Mouse (Mus musculus) CH12.LX (cell line): Measurements from ENCODE around the gene Mpdz. TPM values are rescaled to one million over a fixed set of nuclear protein-coding genes. Genes with fewer than 3 reads are reported as not detected.

ENCODE experiments used
- DNase-seq: peaks from one replicate; pipeline ENCODE4 v3.0.0-alpha.2; 2013; ENCODE audit errors: extremely low read depth
- H3K27ac ChIP-seq: 2 replicates; pipeline ENCODE4 v1.5.1; 2012; ENCODE audit warnings: low read depth, mild to moderate bottlenecking, control low read depth, moderate library complexity; ENCODE audit not compliant: insufficient read depth
- H3K27me3 ChIP-seq: replicated peaks from 2 replicates; pipeline ENCODE3; 2012; ENCODE audit warnings: inconsistent platforms
- H3K36me3 ChIP-seq, 2 experiments: replicated peaks in 1 of 2; 2 replicates each; pipeline versions ENCODE3 to v1.6.1; 2012; ENCODE audit warnings: inconsistent platforms in 1 of 2, low read length in 1 of 2, mild to moderate bottlenecking in 1 of 2, mixed read lengths in 1 of 2, moderate library complexity in 1 of 2; ENCODE audit not compliant: control insufficient read depth in 1 of 2, insufficient read depth in 1 of 2
- H3K4me1 ChIP-seq, 2 experiments: 2 replicates each; pipeline ENCODE4 v1.6.1; 2012; ENCODE audit warnings: inconsistent platforms in 1 of 2, moderate library complexity in 1 of 2; ENCODE audit not compliant: insufficient read depth in 2 of 2, control insufficient read depth in 1 of 2
- H3K4me2 ChIP-seq: 2 replicates; pipeline ENCODE4 v1.6.1; 2012; ENCODE audit warnings: low read depth, mild to moderate bottlenecking, control low read depth; ENCODE audit not compliant: poor library complexity, insufficient read depth, severe bottlenecking
- H3K4me3 ChIP-seq, 3 experiments: fragments of 150-350 bp in 1 of 3; sonication (generic) in 1 of 3; replicated peaks in 1 of 3; 2 replicates each; pipeline versions ENCODE3 to v1.5.1; 2011 to 2012; ENCODE audit warnings: low read depth in 2 of 3, low read length in 2 of 3, mild to moderate bottlenecking in 2 of 3, moderate library complexity in 2 of 3, control low read depth in 1 of 3, improper control_type of control experiment in 1 of 3, inconsistent platforms in 1 of 3, mixed read lengths in 1 of 3; ENCODE audit not compliant: poor library complexity in 1 of 3
- H3K79me2 ChIP-seq: replicated peaks from 2 replicates; pipeline ENCODE4 v1.6.1; 2012; ENCODE audit warnings: mild to moderate bottlenecking, moderate library complexity; ENCODE audit not compliant: control insufficient read depth, poor library complexity, insufficient read depth, severe bottlenecking; ENCODE audit errors: extremely low read depth
- H3K9ac ChIP-seq: 2 replicates; pipeline ENCODE4 v1.6.1; 2012; ENCODE audit warnings: low read depth, mild to moderate bottlenecking, control low read depth, moderate library complexity; ENCODE audit not compliant: insufficient read depth
- H3K9me3 ChIP-seq: replicated peaks from 2 replicates; pipeline ENCODE3; 2012; ENCODE audit warnings: low read length, inconsistent platforms, mixed read lengths
- CTCF ChIP-seq, 2 experiments: IDR thresholded peaks in 1 of 2; conservative IDR thresholded peaks in 1 of 2; 2 replicates each; pipeline ENCODE4 v1.5.1; 2011 to 2012; ENCODE audit warnings: low read depth in 2 of 2, low read length in 2 of 2, improper control_type of control experiment in 1 of 2, inconsistent platforms in 1 of 2, mild to moderate bottlenecking in 1 of 2, moderate library complexity in 1 of 2
- ELF1 ChIP-seq: IDR thresholded peaks from 2 replicates; pipeline ENCODE4 v1.6.1; 2014; ENCODE audit warnings: low read depth, mild to moderate bottlenecking, inconsistent platforms, low read length, improper control_type of control experiment
- EP300 ChIP-seq: IDR thresholded peaks from 2 replicates; pipeline ENCODE4 v1.6.1; 2011; ENCODE audit warnings: low read length, improper control_type of control experiment
- ETS1 ChIP-seq: conservative IDR thresholded peaks from 2 replicates; pipeline ENCODE4 v1.6.1; 2012; ENCODE audit warnings: low read depth, mild to moderate bottlenecking, inconsistent platforms, low read length, improper control_type of control experiment, moderate library complexity
- GABPA ChIP-seq: IDR thresholded peaks from 2 replicates; pipeline ENCODE4 v1.6.1; 2012; ENCODE audit warnings: low read depth, low read length, improper control_type of control experiment, inconsistent platforms; ENCODE audit not compliant: insufficient replicate concordance
- HCFC1 ChIP-seq: IDR thresholded peaks from 2 replicates; pipeline ENCODE4 v1.6.1; 2012; ENCODE audit warnings: low read depth, mild to moderate bottlenecking, inconsistent platforms, low read length, improper control_type of control experiment
- IRF4 ChIP-seq: IDR thresholded peaks from 2 replicates; pipeline ENCODE4 v1.6.1; 2014; ENCODE audit warnings: low read depth, mild to moderate bottlenecking, inconsistent platforms, low read length, improper control_type of control experiment
- JUN ChIP-seq: IDR thresholded peaks from 2 replicates; pipeline ENCODE4 v1.6.1; 2011; ENCODE audit warnings: low read depth, mild to moderate bottlenecking, low read length, improper control_type of control experiment, moderate library complexity; ENCODE audit not compliant: insufficient read depth
- MAX ChIP-seq: IDR thresholded peaks from 2 replicates; pipeline ENCODE4 v1.6.1; 2011; ENCODE audit warnings: low read length, improper control_type of control experiment
- MAZ ChIP-seq: IDR thresholded peaks from 2 replicates; pipeline ENCODE4 v1.6.1; 2012; ENCODE audit warnings: low read depth, mild to moderate bottlenecking, inconsistent platforms, low read length, improper control_type of control experiment, moderate library complexity
- MXI1 ChIP-seq: IDR thresholded peaks from 2 replicates; pipeline ENCODE4 v1.6.1; 2011; ENCODE audit warnings: mild to moderate bottlenecking, low read depth, low read length, improper control_type of control experiment
- MYC ChIP-seq: IDR thresholded peaks from 2 replicates; pipeline ENCODE4 v1.6.1; 2011; ENCODE audit warnings: low read depth, mild to moderate bottlenecking, improper control_type of control experiment, low read length
- NELFE ChIP-seq: IDR thresholded peaks from 2 replicates; pipeline ENCODE4 v1.6.1; 2011; ENCODE audit warnings: low read depth, low read length, improper control_type of control experiment
- NRF1 ChIP-seq: IDR thresholded peaks from 2 replicates; pipeline ENCODE4 v1.6.1; 2014; ENCODE audit warnings: low read depth, mild to moderate bottlenecking, inconsistent platforms, low read length, improper control_type of control experiment, moderate library complexity
- PAX5 ChIP-seq: IDR thresholded peaks from 2 replicates; pipeline ENCODE4 v1.6.1; 2012; ENCODE audit warnings: low read length, inconsistent platforms, mixed read lengths
- POLR2AphosphoS2 ChIP-seq: IDR thresholded peaks from 2 replicates; pipeline ENCODE4 v1.6.1; 2011; ENCODE audit warnings: low read depth, low read length, improper control_type of control experiment
- SIN3A ChIP-seq: IDR thresholded peaks from 2 replicates; pipeline ENCODE4 v1.6.1; 2012; ENCODE audit warnings: low read length, improper control_type of control experiment, inconsistent platforms
- SMC3 ChIP-seq: IDR thresholded peaks from 2 replicates; pipeline ENCODE4 v1.6.1; 2011; ENCODE audit warnings: low read depth, low read length, improper control_type of control experiment
- TBP ChIP-seq: conservative IDR thresholded peaks from 2 replicates; pipeline ENCODE4 v1.6.1; 2011; ENCODE audit warnings: low read depth, low read length, improper control_type of control experiment
- UBTF ChIP-seq: IDR thresholded peaks from 2 replicates; pipeline ENCODE4 v1.6.1; 2012; ENCODE audit warnings: low read depth, mild to moderate bottlenecking, inconsistent platforms, low read length, improper control_type of control experiment, moderate library complexity
- USF2 ChIP-seq: conservative IDR thresholded peaks from 2 replicates; pipeline ENCODE4 v1.6.1; 2011; ENCODE audit warnings: low read depth, low read length, improper control_type of control experiment
- ZKSCAN1 ChIP-seq: IDR thresholded peaks from 2 replicates; pipeline ENCODE4 v1.6.1; 2012; ENCODE audit warnings: low read depth, inconsistent platforms, low read length, improper control_type of control experiment, borderline replicate concordance
- ZMIZ1 ChIP-seq: IDR thresholded peaks from 2 replicates; pipeline ENCODE4 v1.6.1; 2012; ENCODE audit warnings: low read depth, mild to moderate bottlenecking, inconsistent platforms, low read length, improper control_type of control experiment
- dilution Hi-C: fragments of 300-500 bp; cut with MboI; formaldehyde crosslinking; loops from 2 replicates; pipeline ENCODE4 v1.14.3; 2020; ENCODE audit warnings: low sequenced_read_pairs; ENCODE audit not compliant: extremely low pct_unique_long_range_greater_than_20kb, extremely low pct_ligation_motif_present
- in situ Hi-C: fragments of 300-500 bp; cut with MboI; formaldehyde crosslinking; loops from 3 replicates; pipeline ENCODE4 v1.14.3; 2019; ENCODE audit warnings: low sequenced_read_pairs, low pct_ligation_motif_present, low pct_unique_long_range_greater_than_20kb, mixed read lengths
- polyA plus RNA-seq: library from polyadenylated mRNA; unstranded; fragments of >175 nt; gene quantifications from 2 replicates; pipeline ENCODE4 v1.2.1, GENCODE M21; 2012; ENCODE audit warnings: low read depth; ENCODE audit not compliant: insufficient read length
- total RNA-seq, 2 experiments: library from RNA; depleted of rRNA; stranded (reverse); fragments of 300-350 nt in 1 of 2; fragments of >200 nt in 1 of 2; gene quantifications; 2 replicates each; pipeline ENCODE4 v1.2.3; 2012 to 2014

Mpdz gene
- total and polyA plus RNA-seq, 3 experiments: not detected

DNA sequence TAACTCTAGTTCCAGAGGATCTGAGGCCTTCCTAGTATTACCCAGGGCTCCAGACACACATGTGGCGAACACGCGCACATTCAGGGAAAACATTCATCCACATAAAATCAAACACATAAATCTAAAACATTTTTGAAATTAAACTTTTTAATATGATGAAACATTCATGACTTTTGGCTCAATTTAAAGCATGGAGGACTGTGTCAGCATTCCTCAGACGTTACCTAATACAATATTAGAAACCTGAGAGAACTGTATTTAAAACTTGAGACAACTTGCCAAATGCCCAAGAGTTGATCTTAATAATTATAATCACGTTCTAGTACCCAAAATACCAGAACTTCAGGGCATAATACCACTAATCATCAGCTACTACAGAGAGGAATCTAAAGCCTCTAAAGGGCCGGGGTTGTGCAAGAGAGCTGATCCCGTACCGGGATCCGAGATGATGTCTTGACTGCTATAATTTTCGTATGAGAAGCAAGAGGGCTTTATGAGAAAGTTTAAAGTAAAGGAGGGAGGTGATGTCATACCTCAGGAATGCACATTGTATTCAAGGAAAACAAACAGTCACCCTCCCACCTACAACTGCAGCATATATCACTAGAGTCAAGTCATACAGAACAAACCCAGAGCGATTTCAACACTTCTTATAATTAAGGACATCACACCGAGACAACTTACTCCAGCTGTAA lies 133.0 kb downstream of the Mpdz start:
- dilution Hi-C loops (no loop called here), in situ Hi-C loops (no loop called here)
- H3K4me2 ChIP-seq: no peak overlapping the region
- H3K27me3 ChIP-seq: no peaks in the 10 kb centered on the region
- no peaks in the 10 kb centered on the region for H3K79me2 ChIP-seq
- no peak for DNase-seq
- no peaks in the 10 kb centered on the region for H3K4me1 ChIP-seq
- H3K9me3 ChIP-seq: peaks cover 40% of the 10 kb centered on the region
- no peaks in the 10 kb centered on the region for H3K36me3 ChIP-seq
- H3K9ac ChIP-seq: no peak overlapping the region
- no peak overlapping the region for H3K4me3 ChIP-seq
- no peak for TF ChIP-seq SMC3
- no peak for TF ChIP-seq UBTF
- TF ChIP-seq MAX: no peak
- TF ChIP-seq IRF4: no peak
- no peak for TF ChIP-seq NELFE
- TF ChIP-seq EP300: no peak
- TF ChIP-seq ZMIZ1: no peak
- TF ChIP-seq MYC: no peak
- no peak overlapping the region for H3K27ac ChIP-seq

GRCm38 (mm10) chr4:81307596-81308265 lies 134.9 kb downstream of the Mpdz start:
- no peaks in the 10 kb centered on the region for H3K36me3 ChIP-seq
- no peaks in the 10 kb centered on the region for H3K4me1 ChIP-seq
- TF ChIP-seq MXI1: no peak
- no peak for TF ChIP-seq MAZ
- no peak for TF ChIP-seq TBP
- TF ChIP-seq ZKSCAN1: no peak
- TF ChIP-seq MYC: no peak
- no peak for TF ChIP-seq IRF4
- TF ChIP-seq NELFE: no peak
- no peak for TF ChIP-seq SIN3A
- TF ChIP-seq PAX5: no peak
- no peak for TF ChIP-seq NRF1
- no peak for TF ChIP-seq ZMIZ1
- no peak for TF ChIP-seq USF2
- TF ChIP-seq ETS1: no peak
- no peak for TF ChIP-seq JUN
- TF ChIP-seq GABPA: no peak
- no peak for TF ChIP-seq POLR2AphosphoS2
- TF ChIP-seq UBTF: no peak
- no peak for TF ChIP-seq HCFC1
- TF ChIP-seq CTCF (conservative IDR thresholded peaks at IDR 0.05 in 1 of 2, IDR thresholded peaks at IDR 0.05 in 1 of 2; ENCODE audit: low read depth in 2 of 2, low read length in 2 of 2): no peak
- TF ChIP-seq ELF1: no peak
- in situ Hi-C loops: no loop called here
- no peak for DNase-seq
- no peak overlapping the region for H3K27ac ChIP-seq
- H3K9ac ChIP-seq: no peak overlapping the region
- no peak overlapping the region for H3K4me2 ChIP-seq
- no peak overlapping the region for H3K4me3 ChIP-seq
- H3K79me2 ChIP-seq: no peaks in the 10 kb centered on the region
- H3K9me3 ChIP-seq: peaks cover 44% of the 10 kb centered on the region
- H3K27me3 ChIP-seq: no peaks in the 10 kb centered on the region
- dilution Hi-C loops: no loop called here
